Mouse (Mus musculus): ENCODE results near the gene Socs1.

DNA sequence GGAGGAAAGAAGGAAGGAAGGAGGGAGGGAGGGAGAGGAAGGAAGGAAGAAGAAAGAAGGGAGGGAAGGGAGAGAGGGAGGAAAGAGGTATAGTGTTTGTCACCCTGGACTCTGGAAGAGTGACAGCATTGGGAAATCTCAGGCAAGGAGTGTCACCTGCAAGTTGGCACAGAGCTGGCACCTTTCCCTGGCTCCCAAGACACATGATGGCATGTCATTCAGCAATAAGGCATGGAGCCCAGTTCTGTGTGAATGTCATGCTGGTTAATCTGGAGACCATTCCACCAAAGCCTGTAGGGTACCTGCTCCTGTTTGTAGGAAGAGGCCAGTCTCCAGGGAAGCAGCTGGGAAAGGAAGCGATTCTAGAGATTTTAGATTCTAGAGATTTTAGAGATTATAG is 25.0 kb upstream of the Socs1 start:
- TF ChIP-seq GATA1 (IDR thresholded peaks at IDR 0.05; ENCODE audit: low read length), result no peak
- no peak for TF ChIP-seq TAL1 (IDR thresholded peaks at IDR 0.05; ENCODE audit: low read length)
